Mouse (Mus musculus) testis, adult 2 months (tissue): ENCODE measurements around the gene Ube3b. TPM values are rescaled to one million over a fixed set of nuclear protein-coding genes. Genes with fewer than 3 reads are reported as not detected.

Source experiments
- H3K27ac ChIP-seq: fragments of 200-500 bp; 2 replicates; pipeline ENCODE4 v1.5.1; 2012; ENCODE audit warnings: low read depth, low read length; ENCODE audit not compliant: control insufficient read depth, insufficient read depth
- H3K27me3 ChIP-seq: fragments of 200-500 bp; 2 replicates; pipeline ENCODE4 v1.6.1; 2012; ENCODE audit warnings: mild to moderate bottlenecking, low read length, moderate library complexity; ENCODE audit not compliant: control insufficient read depth, insufficient read depth
- H3K36me3 ChIP-seq: fragments of 200-500 bp; 2 replicates; pipeline ENCODE4 v1.6.1; 2012; ENCODE audit warnings: mild to moderate bottlenecking, low read length; ENCODE audit not compliant: control insufficient read depth, insufficient read depth
- H3K4me1 ChIP-seq: fragments of 200-500 bp; 2 replicates; pipeline ENCODE4 v1.6.1; 2012; ENCODE audit warnings: low read length; ENCODE audit not compliant: control insufficient read depth, insufficient read depth
- H3K4me3 ChIP-seq: fragments of 200-500 bp; 2 replicates; pipeline ENCODE4 v1.5.1; 2012; ENCODE audit warnings: low read depth, mild to moderate bottlenecking, low read length, moderate library complexity, mixed read lengths; ENCODE audit not compliant: control insufficient read depth
- CTCF ChIP-seq: fragments of 200-500 bp; IDR thresholded peaks from 2 replicates; pipeline ENCODE4 v1.5.1; 2012; ENCODE audit warnings: low read depth, mild to moderate bottlenecking, inconsistent platforms, low read length, moderate library complexity; ENCODE audit not compliant: control insufficient read depth, insufficient read depth, insufficient replicate concordance
- POLR2A ChIP-seq: fragments of 200-500 bp; IDR thresholded peaks from 2 replicates; pipeline ENCODE4 v1.6.1; 2012; ENCODE audit warnings: low read depth, mild to moderate bottlenecking, inconsistent platforms, low read length, moderate library complexity; ENCODE audit not compliant: control insufficient read depth
- polyA plus RNA-seq: library from polyadenylated mRNA; depleted of rRNA; stranded (reverse); fragments of >200 nt; gene quantifications from 2 replicates; pipeline ENCODE4 v1.2.3, GENCODE M21; 2012; rRNA removed

Gene Ube3b
- polyA plus RNA-seq, 1 experiment = 128 TPM

GRCm38 (mm10) chr5:114465641-114466040 is 85.2 kb downstream of the Ube3b start:
- Histone ChIP-seq H3K4me1 (peaks cover 13% of the 10 kb centered on the region), H3K27ac (no peak overlapping the region), H3K36me3 (no peaks in the 10 kb centered on the region), H3K4me3 (no peak overlapping the region), H3K27me3 (no peaks in the 10 kb centered on the region)
- TF ChIP-seq POLR2A = no peak
- no peak for TF ChIP-seq CTCF

DNA sequence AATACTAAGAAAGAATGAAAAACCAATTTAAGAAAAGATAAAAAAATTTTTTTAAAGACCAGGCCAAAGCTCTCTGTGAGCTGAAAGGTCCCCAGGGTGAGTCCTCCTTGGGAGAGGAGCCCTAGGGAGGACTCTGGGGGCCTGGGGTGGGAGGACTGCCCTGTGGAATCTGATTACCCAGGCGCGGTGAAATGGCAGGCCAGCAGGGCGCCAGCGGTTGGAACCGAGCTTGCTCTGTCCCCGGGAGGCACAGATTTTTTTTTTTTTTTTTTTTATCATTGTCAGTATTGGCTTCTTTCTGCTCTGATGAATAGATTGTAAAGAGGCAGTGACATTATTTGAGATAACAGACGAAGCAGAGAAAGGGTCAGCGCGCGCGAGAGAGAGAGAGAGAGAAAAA is 86.6 kb downstream of the Ube3b start:
- peaks cover 13% of the 10 kb centered on the region for H3K4me1 ChIP-seq
- H3K27ac ChIP-seq = no peak overlapping the region
- H3K36me3 ChIP-seq = no peaks in the 10 kb centered on the region
- H3K27me3 ChIP-seq = no peaks in the 10 kb centered on the region
- H3K4me3 ChIP-seq = no peak overlapping the region
- TF ChIP-seq CTCF = no peak
- TF ChIP-seq POLR2A = no peak

DNA sequence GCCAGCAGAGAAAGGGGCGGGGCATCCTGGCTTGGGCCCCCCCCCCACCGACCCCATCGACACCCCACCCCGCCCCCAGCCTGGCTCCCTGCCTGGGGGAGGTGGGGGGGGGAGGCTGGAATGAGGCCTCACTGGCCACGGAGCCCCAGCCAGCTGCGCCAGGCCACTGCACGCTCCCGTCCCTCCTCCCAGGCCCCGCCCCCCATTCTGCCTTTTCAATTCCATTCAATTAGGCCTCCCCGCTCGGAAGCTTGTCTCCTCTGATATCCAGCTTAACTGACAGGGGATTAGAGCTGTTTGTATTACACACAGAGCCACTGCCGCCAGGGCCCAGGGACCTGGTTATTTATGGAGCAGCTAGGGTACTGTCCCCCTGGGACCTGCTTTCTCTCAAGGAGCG is 87.0 kb downstream of the Ube3b start:
- no peak overlapping the region for H3K4me3 ChIP-seq
- H3K27ac ChIP-seq = no peak overlapping the region
- no peaks in the 10 kb centered on the region for H3K27me3 ChIP-seq
- TF ChIP-seq POLR2A (no peak), CTCF (no peak)
- H3K36me3 ChIP-seq = no peaks in the 10 kb centered on the region
- H3K4me1 ChIP-seq = peaks cover 13% of the 10 kb centered on the region

GRCm38 (mm10) chr5:114468007-114468406 is 87.6 kb downstream of the Ube3b start:
- no peaks in the 10 kb centered on the region for H3K36me3 ChIP-seq
- H3K27ac ChIP-seq = no peak overlapping the region
- TF ChIP-seq CTCF = no peak
- no peak for TF ChIP-seq POLR2A
- H3K27me3 ChIP-seq = no peaks in the 10 kb centered on the region
- H3K4me1 ChIP-seq = peaks cover 13% of the 10 kb centered on the region
- no peak overlapping the region for H3K4me3 ChIP-seq

DNA sequence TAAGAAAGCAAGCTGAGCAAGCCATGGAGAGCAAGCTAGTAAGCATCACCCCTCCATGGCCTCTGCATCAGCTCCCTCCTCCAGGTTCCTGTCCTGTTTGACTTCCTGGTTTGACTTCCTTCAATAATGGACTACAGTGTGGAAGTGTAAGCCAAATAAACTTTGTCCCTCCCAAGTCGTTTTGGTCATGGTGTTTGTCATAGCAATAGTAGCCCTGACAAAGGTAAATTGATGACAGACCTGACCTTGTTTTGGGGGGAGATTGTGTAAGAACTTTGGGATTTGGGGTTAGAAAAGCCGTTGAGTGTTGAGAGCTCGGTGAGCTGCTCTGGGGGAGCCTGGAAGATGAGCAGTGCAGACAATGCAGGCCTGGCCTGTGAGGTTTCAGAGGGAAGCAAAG is 90.0 kb downstream of the Ube3b start:
- no peak overlapping the region for H3K4me3 ChIP-seq
- TF ChIP-seq POLR2A (no peak), CTCF (no peak)
- peaks cover 19% of the 10 kb centered on the region for H3K4me1 ChIP-seq
- H3K27me3 ChIP-seq = no peaks in the 10 kb centered on the region
- no peak overlapping the region for H3K27ac ChIP-seq
- H3K36me3 ChIP-seq = no peaks in the 10 kb centered on the region

Other genes with a start within 250 kb of the Ube3b start
- gene Acacb, start 234.1 kb upstream of the Ube3b start, polyA plus RNA-seq = 3.0 and 4.6 TPM in 2 replicates
- gene Foxn4, start 106.8 kb upstream of the Ube3b start, polyA plus RNA-seq = 0.28 and 0.49 TPM in 2 replicates
- 2.8 and 3.1 TPM in 2 replicates for gene Myo1h, start 91.4 kb upstream of the Ube3b start, polyA plus RNA-seq
- 48.4 and 54.6 TPM in 2 replicates for gene Kctd10, start 99 bp upstream of the Ube3b start, polyA plus RNA-seq
- gene Mmab, start 63.5 kb downstream of the Ube3b start, polyA plus RNA-seq = 2.5 and 2.9 TPM in 2 replicates
- gene Mvk, start 63.7 kb downstream of the Ube3b start, polyA plus RNA-seq = 10.2 and 13.2 TPM in 2 replicates
- gene Fam222a, start 187.4 kb downstream of the Ube3b start, polyA plus RNA-seq = 22.5 and 23.4 TPM in 2 replicates